Mouse (Mus musculus) liver, postnatal 0 days (tissue): ENCODE data around the gene Spred2. TPM values are rescaled to one million over a fixed set of nuclear protein-coding genes. Genes with fewer than 3 reads are reported as not detected.

Experiments
- ATAC-seq: fragments of 200-750 bp; cut with Nextera tagmentation; 2 replicates; pipeline ENCODE4 v1.8.0; 2017; ENCODE audit warnings: mild to moderate bottlenecking, moderate library complexity
- DNase-seq: peaks from one replicate; pipeline ENCODE4 v3.0.0-alpha.2; 2016
- H3K27ac ChIP-seq: fragments of 300-500 bp; sonication (generic); 2 replicates; pipeline ENCODE4 v1.5.1; 2014; ENCODE audit warnings: antibody characterized with exemption, moderate library complexity, mild to moderate bottlenecking, low read depth
- H3K27me3 ChIP-seq: fragments of 300-500 bp; sonication (generic); 2 replicates; pipeline ENCODE4 v1.6.1; 2014; ENCODE audit warnings: low read length, control low read depth, mixed read lengths; ENCODE audit not compliant: insufficient read depth
- H3K36me3 ChIP-seq: fragments of 300-500 bp; sonication (generic); replicated peaks from 2 replicates; pipeline ENCODE4 v1.6.1; 2014; ENCODE audit warnings: mild to moderate bottlenecking, control low read depth, low read length, moderate library complexity, mixed read lengths; ENCODE audit not compliant: insufficient read depth
- H3K4me1 ChIP-seq: fragments of 300-500 bp; sonication (generic); 2 replicates; pipeline ENCODE4 v1.6.1; 2014; ENCODE audit warnings: antibody characterized with exemption, mild to moderate bottlenecking, control low read depth; ENCODE audit not compliant: insufficient read depth
- H3K4me2 ChIP-seq: fragments of 300-500 bp; sonication (generic); 2 replicates; pipeline ENCODE4 v1.6.1; 2014; ENCODE audit warnings: low read depth, mild to moderate bottlenecking, low read length, moderate library complexity, mixed read lengths
- H3K4me3 ChIP-seq: fragments of 300-500 bp; sonication (generic); 2 replicates; pipeline ENCODE4 v1.5.1; 2014; ENCODE audit warnings: low read depth, low read length
- H3K9ac ChIP-seq: fragments of 300-500 bp; sonication (generic); replicated peaks from 2 replicates; pipeline ENCODE4 v1.6.1; 2014; ENCODE audit warnings: mild to moderate bottlenecking, moderate library complexity
- H3K9me3 ChIP-seq: fragments of 300-500 bp; sonication (generic); 2 replicates; pipeline ENCODE4 v1.6.1; 2016; ENCODE audit warnings: mild to moderate bottlenecking, control low read depth, low read length, mixed read lengths
- CTCF ChIP-seq: sonication (generic); IDR thresholded peaks from 2 replicates; pipeline ENCODE4 v1.5.1; 2016; ENCODE audit warnings: antibody characterized with exemption, low read depth
- EP300 ChIP-seq: IDR thresholded peaks from 2 replicates; pipeline ENCODE4 v1.6.1; 2016; ENCODE audit warnings: antibody characterized with exemption, low read depth, mild to moderate bottlenecking
- WGBS: fragments of 180-500 bp; shearing (Covaris S2); extraction: QIAGEN DNeasy Blood & Tissue Kit; methylation state at CpG from one replicate; pipeline ENCODE4 v1.1.7; 2014; ENCODE audit not compliant: insufficient replicate concordance; 5-methylcytosine and 5-hydroxymethylcytosine counted together
- polyA plus RNA-seq: library from polyadenylated mRNA; unstranded; fragments of >200 nt; fragmentation: Nextera tagmentation; extraction: Ambion mirVana; gene quantifications from 2 replicates; pipeline ENCODE4 v1.2.1, GENCODE M21; 2015

Gene Spred2
- polyA plus RNA-seq, 1 experiment from 2014 or later, result 1.3 TPM

DNA sequence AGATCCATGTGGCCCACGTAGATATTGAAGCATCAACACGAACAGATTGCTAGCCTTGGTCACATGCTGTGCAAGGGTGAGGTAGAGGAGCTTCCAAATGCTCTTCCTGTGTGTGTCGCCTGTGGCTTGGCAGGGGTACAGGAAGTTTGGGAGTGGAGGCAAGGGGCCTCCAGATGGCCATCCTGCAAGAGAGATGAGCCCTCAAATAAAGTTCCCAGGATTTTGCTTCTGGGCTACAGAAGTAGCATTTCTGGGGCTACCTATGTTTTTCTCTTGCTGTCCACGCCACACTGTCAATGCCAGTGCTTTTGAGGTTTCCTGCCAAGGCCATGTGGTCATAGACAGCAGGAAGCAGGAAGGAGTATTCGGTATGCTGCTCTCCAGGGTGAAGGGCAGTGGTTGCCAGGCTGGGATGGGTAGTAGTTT is 15.1 kb downstream of the Spred2 start:
- H3K4me2 ChIP-seq, result no peak overlapping the region
- DNase-seq, result no peak
- ATAC-seq, result no peak; the same call in 1 of the 2 replicates
- H3K9ac ChIP-seq, result no peak overlapping the region
- peaks cover 9% of the 10 kb centered on the region for H3K4me1 ChIP-seq
- no peak for TF ChIP-seq CTCF
- no peak for TF ChIP-seq EP300
- no peak overlapping the region for H3K27ac ChIP-seq
- H3K4me3 ChIP-seq, result no peak overlapping the region
- no peaks in the 10 kb centered on the region for H3K27me3 ChIP-seq
- 25% methylated on average over 5 of the region's 5 CpGs for WGBS
- no peaks in the 10 kb centered on the region for H3K36me3 ChIP-seq
- no peaks in the 10 kb centered on the region for H3K9me3 ChIP-seq

DNA sequence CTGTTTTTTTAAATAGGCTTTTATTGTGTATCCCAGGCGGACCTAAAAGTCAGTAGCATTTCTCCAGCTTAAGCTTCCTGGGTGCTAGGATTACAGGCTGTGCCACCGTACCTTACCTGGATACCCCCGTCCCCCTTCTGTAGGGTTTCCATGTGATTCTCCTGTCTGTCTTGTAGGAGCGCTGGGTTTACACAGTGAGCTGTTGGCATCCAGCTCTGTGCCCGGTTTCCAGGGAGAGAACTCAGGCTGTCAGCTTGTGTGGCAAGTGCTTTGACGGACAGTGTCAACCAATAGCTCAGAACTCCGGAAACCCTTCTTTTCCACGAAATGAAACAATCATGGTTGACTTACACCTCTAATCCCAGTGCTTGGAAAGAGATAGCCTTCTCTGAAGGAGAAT is 15.7 kb downstream of the Spred2 start:
- TF ChIP-seq CTCF (no peak), EP300 (no peak)
- Histone ChIP-seq H3K4me3 (no peak overlapping the region), H3K9me3 (no peaks in the 10 kb centered on the region), H3K4me2 (no peak overlapping the region), H3K9ac (no peak overlapping the region), H3K36me3 (peaks cover under 1% of the 10 kb centered on the region; the same call in 1 of the 2 replicates), H3K27me3 (no peaks in the 10 kb centered on the region), H3K27ac (no peak overlapping the region), H3K4me1 (peaks cover 9% of the 10 kb centered on the region)
- 80% methylated on average over 8 of the region's 8 CpGs for WGBS
- no peak for DNase-seq
- ATAC-seq, result no peak

DNA sequence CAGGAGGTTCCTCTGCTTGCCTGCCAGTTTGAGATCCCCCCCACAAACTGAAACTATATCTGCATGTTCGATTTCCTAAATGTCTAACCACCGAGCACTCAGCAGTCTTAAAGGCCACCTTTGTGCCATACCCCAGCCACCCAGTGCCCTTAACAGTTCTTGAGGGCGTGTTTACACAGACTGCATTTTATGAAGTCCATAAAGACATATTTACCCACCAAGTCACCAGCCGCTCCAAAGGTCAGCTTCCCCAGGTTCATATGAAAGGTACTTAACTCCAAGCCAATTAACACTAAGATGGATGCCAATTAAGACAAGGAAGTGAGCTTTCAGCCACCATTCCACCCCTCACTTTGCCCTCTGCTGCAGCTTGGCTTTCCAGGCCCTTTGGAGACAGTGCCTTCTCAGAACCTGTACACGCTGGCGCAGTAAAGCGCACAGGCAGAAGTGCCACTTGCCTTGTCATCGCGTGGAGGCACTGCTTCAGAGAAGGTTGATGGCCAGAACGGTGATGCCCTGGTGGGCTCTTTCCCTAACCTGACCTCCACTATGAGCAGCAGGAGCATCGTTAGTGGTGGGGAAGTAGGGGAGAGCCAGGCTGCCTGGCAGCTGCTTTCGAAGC is 17.1 kb downstream of the Spred2 start:
- Histone ChIP-seq H3K9ac (no peak overlapping the region), H3K4me2 (no peak overlapping the region), H3K27me3 (no peaks in the 10 kb centered on the region), H3K4me3 (no peak overlapping the region), H3K4me1 (peaks cover 9% of the 10 kb centered on the region), H3K27ac (no peak overlapping the region), H3K36me3 (peaks cover 5% of the 10 kb centered on the region; the same call in 1 of the 2 replicates), H3K9me3 (no peaks in the 10 kb centered on the region)
- ATAC-seq (no peak), DNase-seq (no peak)
- 76% methylated on average over 12 of the region's 12 CpGs for WGBS
- TF ChIP-seq EP300, result no peak
- TF ChIP-seq CTCF, result no peak

DNA sequence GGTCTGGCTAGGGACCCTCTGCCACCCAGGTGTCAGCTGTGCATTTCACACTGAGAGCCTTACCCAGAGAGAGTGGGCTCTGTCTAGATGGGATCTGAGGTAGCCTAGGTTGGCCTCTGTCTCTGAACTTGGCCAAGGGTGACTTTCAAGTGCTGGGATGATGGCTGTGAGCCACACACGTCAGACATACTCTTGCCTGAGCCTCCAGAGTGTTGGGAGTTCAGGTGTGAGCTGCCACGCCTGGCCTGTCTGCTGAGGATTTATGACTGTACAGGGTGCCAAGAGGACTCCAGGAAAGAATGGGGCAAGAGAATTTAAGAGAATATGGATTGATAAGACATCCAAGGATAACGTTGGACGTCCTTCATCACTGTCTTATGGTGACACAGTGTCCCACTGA is 17.8 kb downstream of the Spred2 start:
- H3K4me3 ChIP-seq, result no peak overlapping the region
- peaks cover 9% of the 10 kb centered on the region for H3K4me1 ChIP-seq
- H3K27me3 ChIP-seq, result no peaks in the 10 kb centered on the region
- no peak overlapping the region for H3K9ac ChIP-seq
- WGBS, result 77% methylated on average over 4 of the region's 4 CpGs
- no peak for TF ChIP-seq EP300
- TF ChIP-seq CTCF, result no peak
- H3K36me3 ChIP-seq, result peaks cover 5% of the 10 kb centered on the region; the same call in 1 of the 2 replicates
- no peaks in the 10 kb centered on the region for H3K9me3 ChIP-seq
- DNase-seq, result no peak
- H3K4me2 ChIP-seq, result no peak overlapping the region
- no peak for ATAC-seq
- H3K27ac ChIP-seq, result no peak overlapping the region

DNA sequence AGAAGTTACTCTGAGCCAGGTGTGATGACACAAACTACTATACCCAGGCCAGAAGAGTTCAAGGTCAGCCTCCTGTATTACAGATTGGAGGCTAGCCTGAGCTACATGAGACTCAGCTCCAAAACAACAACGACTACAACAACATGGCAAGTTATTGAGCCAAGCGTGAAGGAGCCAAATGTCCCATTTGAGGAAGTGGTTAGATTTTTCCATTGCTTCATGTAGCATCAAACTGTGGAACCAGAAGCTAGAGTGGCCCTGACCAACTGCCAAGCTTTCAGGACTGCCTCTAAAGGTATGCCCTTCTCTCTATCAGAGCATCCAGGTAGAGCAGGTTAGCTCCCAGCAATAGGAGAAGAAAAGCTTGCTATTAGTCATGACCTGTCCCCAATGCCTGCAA is 19.6 kb downstream of the Spred2 start:
- TF ChIP-seq EP300 (no peak), CTCF (no peak)
- H3K4me2 ChIP-seq, result no peak overlapping the region
- H3K4me3 ChIP-seq, result no peak overlapping the region
- H3K4me1 ChIP-seq, result peaks cover 20% of the 10 kb centered on the region
- WGBS, result 53% methylated on average over 2 of the region's 2 CpGs
- H3K27ac ChIP-seq, result no peak overlapping the region
- ATAC-seq (no peak), DNase-seq (no peak)
- no peak overlapping the region for H3K9ac ChIP-seq
- peaks cover 5% of the 10 kb centered on the region; the same call in 1 of the 2 replicates for H3K36me3 ChIP-seq
- no peaks in the 10 kb centered on the region for H3K27me3 ChIP-seq
- H3K9me3 ChIP-seq, result no peaks in the 10 kb centered on the region

DNA sequence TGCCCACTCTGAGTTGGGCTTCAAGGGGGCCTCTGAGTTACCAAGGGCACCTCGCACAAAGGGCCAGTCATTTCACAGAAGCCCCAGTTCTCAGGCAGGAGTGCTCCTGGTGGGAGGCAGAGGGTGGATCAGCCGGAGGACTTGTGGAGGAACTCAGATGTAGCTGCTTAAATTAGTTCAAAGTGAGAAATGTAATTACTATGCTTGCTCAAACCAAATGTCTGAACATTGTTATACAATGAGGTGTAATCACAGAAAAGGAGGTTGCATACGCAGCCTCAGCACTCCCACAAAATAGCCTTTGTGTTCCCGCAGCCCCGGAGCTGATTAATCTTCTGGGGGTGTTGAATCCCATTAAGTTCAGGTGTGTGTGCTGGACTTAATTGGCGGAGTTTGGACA is 20.5 kb downstream of the Spred2 start:
- DNase-seq, result no peak
- TF ChIP-seq EP300 (no peak), CTCF (no peak)
- no peak overlapping the region for H3K27ac ChIP-seq
- WGBS, result 88% methylated on average over 6 of the region's 6 CpGs
- H3K4me2 ChIP-seq, result no peak overlapping the region
- H3K4me3 ChIP-seq, result no peak overlapping the region
- H3K27me3 ChIP-seq, result no peaks in the 10 kb centered on the region
- H3K9ac ChIP-seq, result no peak overlapping the region
- H3K36me3 ChIP-seq, result peaks cover 5% of the 10 kb centered on the region; the same call in 1 of the 2 replicates
- H3K9me3 ChIP-seq, result no peaks in the 10 kb centered on the region
- ATAC-seq, result no peak
- peaks cover 22% of the 10 kb centered on the region for H3K4me1 ChIP-seq
